Mouse (Mus musculus): Measurements from ENCODE around the gene Nme1. TPM values are rescaled to one million over a fixed set of nuclear protein-coding genes. Genes with fewer than 3 reads are reported as not detected.
A peak's percentile ranks its signal among the peaks of the same experiment; 100 is the strongest.

Gene Nme1
- polyA plus RNA-seq, 1 experiment: 217 TPM

GRCm38 (mm10) chr11:93995720-93996305, 27.5 kb upstream of the Nme1 start, which contains the start of gene Spag9:
Gene Spag9 (plus strand): TSS chr11:93996091.
- peak within 1 kb of the TSS; percentile 93 for H3K27ac ChIP-seq (ENCODE audit: control insufficient read depth, insufficient read depth, low read length)
- no peaks in the 10 kb centered on the region for H3K27me3 ChIP-seq (ENCODE audit: control insufficient read depth, insufficient read depth, low read length)
- DNase-seq: peak; percentile 91
- peaks cover 8% of the 10 kb centered on the region for H3K4me1 ChIP-seq (replicated peaks; ENCODE audit: control insufficient read depth, insufficient read depth, low read length)
- TF ChIP-seq POLR2A (IDR thresholded peaks at IDR 0.05; ENCODE audit: control insufficient read depth, extremely low read depth, insufficient read depth, low read length, poor library complexity) (peak; percentile 81; the same call in 1 of the 2 replicates), CTCF (IDR thresholded peaks at IDR 0.05; ENCODE audit: borderline replicate concordance, control insufficient read depth, extremely low read depth, insufficient read depth, low read length, poor library complexity) (no peak; the same call in 1 of the 2 replicates)
- H3K36me3 ChIP-seq (ENCODE audit: control insufficient read depth, insufficient read depth, low read length): no peaks in the 10 kb centered on the region
- H3K4me3 ChIP-seq (ENCODE audit: control insufficient read depth, insufficient read depth, low read length): peak within 1 kb of the TSS; percentile 93
- WGBS: under 1% methylated on average over 70 of the region's 70 CpGs

DNA sequence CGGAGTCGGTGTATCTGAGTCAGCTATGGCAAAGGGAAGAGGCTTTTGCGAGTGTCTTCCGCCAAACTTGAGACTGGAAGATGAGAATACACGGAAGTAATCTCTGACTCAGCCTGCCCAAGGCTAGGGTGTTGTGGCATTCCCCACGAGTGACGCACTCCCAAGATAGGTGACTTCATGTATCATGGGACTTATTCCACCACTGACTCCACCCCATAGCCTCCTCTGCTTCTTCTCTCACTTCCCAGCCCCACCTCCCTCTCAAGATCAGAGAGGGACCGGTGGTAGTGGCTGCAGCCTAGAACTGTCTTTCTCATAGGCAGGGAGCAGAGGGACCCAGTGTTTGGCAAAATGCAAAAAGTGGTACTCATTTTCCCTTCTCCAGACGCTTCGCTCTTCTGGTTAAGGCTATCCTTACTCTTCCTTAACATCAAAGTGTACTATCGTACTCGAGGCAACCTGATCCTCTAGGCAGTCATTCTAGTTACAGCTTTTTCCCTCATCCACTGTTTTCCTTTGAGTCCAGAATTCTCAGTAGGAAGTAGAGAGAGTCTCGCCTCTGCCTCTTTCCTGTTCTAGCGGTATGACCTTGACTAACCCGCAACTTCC, 26.9 kb upstream of the Nme1 start:
- peaks cover 8% of the 10 kb centered on the region for H3K4me1 ChIP-seq (replicated peaks; ENCODE audit: control insufficient read depth, insufficient read depth, low read length)
- peak overlapping the region; percentile 93 for H3K27ac ChIP-seq (ENCODE audit: control insufficient read depth, insufficient read depth, low read length)
- H3K4me3 ChIP-seq (ENCODE audit: control insufficient read depth, insufficient read depth, low read length): peak overlapping the region; percentile 63
- under 1% methylated on average over 15 of the region's 15 CpGs for WGBS
- H3K36me3 ChIP-seq (ENCODE audit: control insufficient read depth, insufficient read depth, low read length): no peaks in the 10 kb centered on the region
- TF ChIP-seq CTCF (IDR thresholded peaks at IDR 0.05; ENCODE audit: borderline replicate concordance, control insufficient read depth, extremely low read depth, insufficient read depth, low read length, poor library complexity): no peak
- TF ChIP-seq POLR2A (IDR thresholded peaks at IDR 0.05; ENCODE audit: control insufficient read depth, extremely low read depth, insufficient read depth, low read length, poor library complexity): no peak
- DNase-seq: peak; percentile 67
- H3K27me3 ChIP-seq (ENCODE audit: control insufficient read depth, insufficient read depth, low read length): no peaks in the 10 kb centered on the region

GRCm38 (mm10) chr11:93994531-93994930, 26.2 kb upstream of the Nme1 start:
- no peak overlapping the region; the same call in 1 of the 2 replicates for H3K27ac ChIP-seq (ENCODE audit: control insufficient read depth, insufficient read depth, low read length)
- DNase-seq: no peak
- H3K4me1 ChIP-seq (replicated peaks; ENCODE audit: control insufficient read depth, insufficient read depth, low read length): peaks cover 8% of the 10 kb centered on the region
- TF ChIP-seq CTCF (IDR thresholded peaks at IDR 0.05; ENCODE audit: borderline replicate concordance, control insufficient read depth, extremely low read depth, insufficient read depth, low read length, poor library complexity) (no peak), POLR2A (IDR thresholded peaks at IDR 0.05; ENCODE audit: control insufficient read depth, extremely low read depth, insufficient read depth, low read length, poor library complexity) (no peak)
- 61% methylated on average over 5 of the region's 5 CpGs for whole genome bisulfite sequencing
- H3K27me3 ChIP-seq (ENCODE audit: control insufficient read depth, insufficient read depth, low read length): no peaks in the 10 kb centered on the region
- H3K4me3 ChIP-seq (ENCODE audit: control insufficient read depth, insufficient read depth, low read length): no peak overlapping the region
- H3K36me3 ChIP-seq (ENCODE audit: control insufficient read depth, insufficient read depth, low read length): no peaks in the 10 kb centered on the region

- H3K4me1 ChIP-seq (replicated peaks; ENCODE audit: control insufficient read depth, insufficient read depth, low read length): no peaks in the 10 kb centered on the region; the same call in 1 of the 2 replicates
- no peaks in the 10 kb centered on the region for H3K36me3 ChIP-seq (ENCODE audit: control insufficient read depth, insufficient read depth, low read length)
- H3K27ac ChIP-seq (ENCODE audit: control insufficient read depth, insufficient read depth, low read length): no peak overlapping the region
- H3K27me3 ChIP-seq (ENCODE audit: control insufficient read depth, insufficient read depth, low read length): no peaks in the 10 kb centered on the region
- no peak overlapping the region for H3K4me3 ChIP-seq (ENCODE audit: control insufficient read depth, insufficient read depth, low read length)
- DNase-seq: no peak
- TF ChIP-seq CTCF (IDR thresholded peaks at IDR 0.05; ENCODE audit: borderline replicate concordance, control insufficient read depth, extremely low read depth, insufficient read depth, low read length, poor library complexity) (no peak), POLR2A (IDR thresholded peaks at IDR 0.05; ENCODE audit: control insufficient read depth, extremely low read depth, insufficient read depth, low read length, poor library complexity) (no peak)
- 86% methylated on average over 12 of the region's 12 CpGs for WGBS
Observed at GRCm38 (mm10) chr11:93988328-93989062, 20.2 kb upstream of the Nme1 start.

GRCm38 (mm10) chr11:93987625-93988327, 19.5 kb upstream of the Nme1 start:
- H3K27ac ChIP-seq (ENCODE audit: control insufficient read depth, insufficient read depth, low read length): no peak overlapping the region
- H3K36me3 ChIP-seq (ENCODE audit: control insufficient read depth, insufficient read depth, low read length): no peaks in the 10 kb centered on the region
- TF ChIP-seq POLR2A (IDR thresholded peaks at IDR 0.05; ENCODE audit: control insufficient read depth, extremely low read depth, insufficient read depth, low read length, poor library complexity): no peak
- TF ChIP-seq CTCF (IDR thresholded peaks at IDR 0.05; ENCODE audit: borderline replicate concordance, control insufficient read depth, extremely low read depth, insufficient read depth, low read length, poor library complexity): no peak
- WGBS: 40% methylated on average over 8 of the region's 8 CpGs
- DNase-seq: no peak
- H3K4me1 ChIP-seq (replicated peaks; ENCODE audit: control insufficient read depth, insufficient read depth, low read length): no peaks in the 10 kb centered on the region; the same call in 1 of the 2 replicates
- no peaks in the 10 kb centered on the region for H3K27me3 ChIP-seq (ENCODE audit: control insufficient read depth, insufficient read depth, low read length)
- no peak overlapping the region for H3K4me3 ChIP-seq (ENCODE audit: control insufficient read depth, insufficient read depth, low read length)

DNA sequence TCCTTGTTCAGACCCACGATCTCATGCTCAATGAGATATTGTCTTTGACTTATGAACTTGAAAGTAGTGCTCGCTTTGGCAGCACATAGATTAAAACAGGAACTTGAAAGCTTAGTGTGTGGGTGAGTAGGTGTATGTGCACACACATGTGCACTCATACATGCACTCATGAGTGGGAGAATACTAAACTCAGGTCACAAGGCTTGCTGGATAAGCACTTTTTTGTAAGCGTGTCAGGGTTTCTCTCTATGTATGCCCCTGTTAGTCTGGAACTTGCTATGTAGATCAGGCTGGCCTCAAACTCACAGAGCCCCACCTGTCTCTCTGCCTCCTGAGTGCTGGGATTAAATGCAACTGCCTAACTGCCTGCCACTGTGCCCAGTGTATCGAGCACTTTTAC, 18.7 kb upstream of the Nme1 start:
- TF ChIP-seq CTCF (IDR thresholded peaks at IDR 0.05; ENCODE audit: borderline replicate concordance, control insufficient read depth, extremely low read depth, insufficient read depth, low read length, poor library complexity) (no peak), POLR2A (IDR thresholded peaks at IDR 0.05; ENCODE audit: control insufficient read depth, extremely low read depth, insufficient read depth, low read length, poor library complexity) (no peak)
- no peaks in the 10 kb centered on the region for H3K36me3 ChIP-seq (ENCODE audit: control insufficient read depth, insufficient read depth, low read length)
- WGBS: 88% methylated on average over 4 of the region's 4 CpGs
- no peak for DNase-seq
- H3K27ac ChIP-seq (ENCODE audit: control insufficient read depth, insufficient read depth, low read length): no peak overlapping the region
- no peaks in the 10 kb centered on the region; the same call in 1 of the 2 replicates for H3K4me1 ChIP-seq (replicated peaks; ENCODE audit: control insufficient read depth, insufficient read depth, low read length)
- H3K4me3 ChIP-seq (ENCODE audit: control insufficient read depth, insufficient read depth, low read length): no peak overlapping the region
- H3K27me3 ChIP-seq (ENCODE audit: control insufficient read depth, insufficient read depth, low read length): no peaks in the 10 kb centered on the region

Measured in thymus, adult 2 months (tissue).